Mouse (Mus musculus) ES-Bruce4 (cell line): Measurements from ENCODE around the gene Tnfaip3.

Source experiments
- CTCF ChIP-seq: IDR thresholded peaks from one replicate; pipeline ENCODE4 v1.8.1; 2011; ENCODE audit warnings: low read depth, low read length
- POLR2A ChIP-seq: IDR thresholded peaks from one replicate; pipeline ENCODE4 v1.8.1; 2011; ENCODE audit warnings: low read length; ENCODE audit not compliant: insufficient read depth

GRCm38 (mm10) chr10:19012616-19013015 is 2.8 kb downstream of the Tnfaip3 start:
- TF ChIP-seq POLR2A (no peak), CTCF (no peak)
